Mouse (Mus musculus) frontal cortex, postnatal 25 days (tissue): ENCODE measurements around the gene Hpse.

Experiments
- DNase-seq, 2 experiments: peaks; one replicate each; pipeline ENCODE4 v3.0.0; 2022; ENCODE audit warnings: low spot score in 2 of 2

The Hpse gene

DNA sequence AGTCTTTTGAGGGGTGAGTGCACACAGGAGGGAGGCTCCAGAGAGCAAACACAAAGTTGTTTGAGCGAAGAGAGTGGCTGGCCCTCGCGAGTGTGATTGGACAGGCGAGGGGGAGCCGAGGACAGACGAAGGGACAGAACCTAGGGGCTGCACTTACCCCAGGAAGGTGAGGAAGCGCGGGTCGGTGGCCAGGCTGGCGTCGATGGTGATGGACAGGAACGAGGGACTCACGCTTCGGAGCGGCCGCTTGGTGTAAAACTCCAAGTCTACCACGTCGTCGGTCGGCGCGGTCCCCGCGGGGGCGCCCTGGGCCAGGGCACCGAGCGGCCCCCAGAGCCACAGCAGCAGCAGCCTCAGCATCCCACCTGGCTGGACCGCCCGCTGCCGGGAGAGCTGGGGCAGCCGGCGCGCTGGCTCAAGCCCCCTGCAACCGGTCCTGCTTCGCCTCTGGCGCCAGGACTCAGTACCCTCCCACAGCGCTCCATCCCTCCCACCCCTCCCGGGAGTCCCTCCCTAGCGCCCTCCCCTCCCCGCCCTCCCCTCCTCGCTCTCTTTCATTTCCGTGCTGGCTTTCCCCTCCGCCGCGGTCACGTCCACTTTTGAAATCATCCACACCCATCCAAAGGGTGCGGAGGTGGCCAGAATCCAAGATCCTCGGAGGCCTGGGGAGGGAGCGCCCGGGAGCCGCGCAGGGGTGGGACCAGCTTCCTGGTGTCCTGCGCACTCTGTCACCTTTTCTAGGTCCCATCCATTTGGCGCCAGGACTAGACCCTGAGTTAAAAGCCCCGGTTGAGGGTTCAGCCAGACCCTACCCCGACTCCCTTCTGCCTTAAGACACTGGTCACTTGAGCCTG lies at the start of gene Hpse:
Gene Hpse (minus strand): TSS at position 482 of the 854 bp plus-strand sequence.
- no peak for DNase-seq

DNA sequence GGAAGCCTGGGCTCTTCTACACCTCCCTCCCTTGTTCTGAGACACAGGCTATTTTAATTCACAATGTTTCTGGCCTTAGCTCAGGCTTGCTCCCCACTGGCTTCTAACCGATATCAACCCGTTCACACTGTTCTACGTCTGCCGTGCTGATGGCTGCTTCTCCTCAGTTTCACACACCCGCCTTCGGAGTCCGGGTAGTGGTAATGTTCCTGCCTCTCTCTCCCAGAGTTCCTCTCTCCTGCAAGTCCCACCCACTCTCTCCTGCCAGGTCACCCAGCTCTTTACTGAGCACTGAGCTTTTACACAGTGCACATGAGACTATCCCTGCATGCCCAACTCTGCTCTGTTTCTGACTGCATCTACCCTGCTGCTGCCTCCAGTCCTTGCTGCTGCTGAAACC lies 46.5 kb upstream of the Hpse start:
- no peak for DNase-seq

GRCm38 (mm10) chr5:100761736-100762135 lies 42.2 kb upstream of the Hpse start:
- DNase-seq: no peak

GRCm38 (mm10) chr5:100760049-100760663 lies 40.6 kb upstream of the Hpse start:
- no peak for DNase-seq

- no peak for DNase-seq
Measured at GRCm38 (mm10) chr5:100758121-100758520, 38.6 kb upstream of the Hpse start.

DNA sequence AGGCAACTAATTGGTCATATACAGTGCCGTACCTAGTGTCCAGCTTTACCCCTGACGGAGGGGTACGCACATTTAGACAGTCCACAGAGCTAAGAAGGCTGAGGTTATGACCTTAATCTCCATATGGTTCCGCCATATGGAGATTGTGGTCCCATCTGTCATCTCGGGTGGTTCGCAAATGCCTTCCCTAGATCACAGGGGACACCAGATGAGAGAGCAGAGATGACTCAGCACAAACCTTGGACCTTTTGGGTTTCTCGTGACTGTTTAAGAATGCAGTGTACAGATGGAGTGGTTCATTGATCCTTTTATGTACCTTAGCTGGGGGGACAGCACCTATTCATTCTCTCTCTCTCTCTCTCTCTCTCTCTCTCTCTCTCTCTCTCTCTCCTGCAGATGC lies 33.9 kb upstream of the Hpse start:
- no peak for DNase-seq

DNA sequence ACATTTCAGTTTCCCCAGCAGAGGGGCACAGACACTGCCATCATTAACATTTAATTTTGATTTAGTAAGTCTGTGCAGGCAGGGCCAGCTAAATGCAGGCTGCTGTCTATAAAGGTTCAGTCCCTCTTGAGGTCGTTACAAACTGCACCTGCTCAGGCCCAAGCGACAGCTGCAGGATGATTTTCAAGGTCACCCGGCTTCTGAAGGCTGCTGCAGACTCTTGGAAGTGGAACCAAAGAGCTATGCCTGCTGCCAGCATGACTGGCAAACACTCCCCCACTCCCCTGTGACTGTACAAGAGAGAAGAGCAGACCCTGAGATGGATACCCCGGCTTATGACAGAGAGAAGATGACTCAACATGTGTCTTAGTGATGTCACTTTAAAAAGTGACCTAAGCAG lies 32.1 kb upstream of the Hpse start:
- no peak for DNase-seq

- DNase-seq: no peak
Measured at GRCm38 (mm10) chr5:100750617-100751255, 31.2 kb upstream of the Hpse start.

DNA sequence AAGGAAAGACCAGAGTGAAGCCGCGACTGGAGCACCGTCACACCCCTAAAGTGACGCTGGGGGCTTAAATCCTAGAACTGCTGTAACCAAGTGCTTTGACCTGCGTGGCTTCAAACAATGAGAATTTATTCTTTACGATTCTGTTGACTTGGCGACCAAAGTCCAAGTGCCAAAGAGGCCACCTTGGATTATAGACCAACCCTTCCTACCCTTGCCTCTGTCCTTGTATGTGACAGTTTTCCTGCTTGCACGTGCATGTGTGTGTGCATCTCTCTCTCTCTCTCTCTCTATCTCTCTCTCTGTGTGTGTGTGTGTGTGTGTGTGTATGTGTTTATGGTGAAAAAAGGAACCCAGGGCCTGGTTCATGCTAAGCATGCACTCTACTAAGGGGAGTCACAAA lies 19.3 kb upstream of the Hpse start:
- DNase-seq: no peak

- DNase-seq: no peak
Measured at GRCm38 (mm10) chr5:100736919-100737318, 17.4 kb upstream of the Hpse start.

- no peak for DNase-seq
Measured at GRCm38 (mm10) chr5:100734535-100734934, 15.0 kb upstream of the Hpse start.

DNA sequence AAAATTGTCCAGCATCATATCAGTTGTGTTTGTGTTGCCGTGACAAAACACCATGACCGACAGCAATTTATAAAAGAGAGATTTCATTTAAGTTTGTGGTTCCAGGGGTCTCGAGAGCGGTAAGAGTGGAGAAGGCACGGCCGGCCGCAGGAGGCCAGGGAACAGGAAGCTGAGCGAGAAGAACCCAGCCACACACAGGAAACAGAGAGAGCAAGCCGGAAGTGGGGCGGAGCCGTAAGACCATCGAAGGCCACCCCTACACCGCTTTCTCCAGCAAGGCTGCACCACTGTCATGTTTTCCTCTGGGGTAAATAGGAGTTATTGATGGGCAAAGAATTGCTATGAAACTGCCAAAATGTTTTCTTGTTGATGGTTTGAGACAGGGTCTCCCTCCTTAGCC lies 9.2 kb upstream of the Hpse start:
- DNase-seq: no peak

- DNase-seq: no peak
Measured at GRCm38 (mm10) chr5:100726001-100726400, 6.5 kb upstream of the Hpse start.

DNA sequence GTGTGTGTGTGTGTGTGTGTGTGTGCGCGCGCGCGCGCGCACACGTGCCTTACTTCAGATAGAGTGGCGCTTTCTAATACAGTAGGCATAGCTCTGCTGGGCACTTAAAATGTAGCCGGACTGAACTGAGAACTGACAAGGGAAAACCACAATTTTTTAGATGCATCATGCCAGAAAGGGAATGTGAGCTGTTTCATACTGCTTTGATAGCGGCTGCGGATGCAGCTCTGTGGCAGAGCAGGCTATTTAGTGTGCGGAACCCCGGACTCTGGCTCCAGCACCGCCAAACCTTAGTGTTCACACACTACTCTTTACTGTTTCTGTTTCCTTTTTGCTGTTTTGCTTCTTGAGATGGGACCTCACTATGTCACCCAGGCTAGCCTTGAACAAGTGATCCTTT lies 2.8 kb downstream of the Hpse start:
- DNase-seq: no peak

DNA sequence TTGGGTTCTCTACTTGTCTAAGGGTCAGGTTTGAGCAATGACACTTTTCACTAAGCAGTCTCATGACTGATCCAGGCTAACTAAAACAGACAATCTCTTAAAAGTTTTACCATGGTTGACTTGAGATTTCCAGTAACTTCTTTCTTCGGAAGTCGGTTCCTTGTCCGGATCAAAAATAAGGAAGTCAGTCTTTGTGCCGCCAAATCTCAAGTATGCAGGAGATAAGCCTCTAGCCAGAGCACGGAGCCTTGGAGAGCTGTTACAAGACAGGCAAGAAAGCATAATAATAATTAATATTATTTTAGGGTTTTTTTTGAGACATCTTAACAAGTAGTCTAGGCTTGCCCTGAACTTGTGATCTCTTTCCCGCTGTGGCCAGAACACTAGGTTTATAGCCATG lies 8.3 kb downstream of the Hpse start:
- DNase-seq: no peak

- no peak for DNase-seq
Measured at GRCm38 (mm10) chr5:100710012-100710411, 9.5 kb downstream of the Hpse start.

DNA sequence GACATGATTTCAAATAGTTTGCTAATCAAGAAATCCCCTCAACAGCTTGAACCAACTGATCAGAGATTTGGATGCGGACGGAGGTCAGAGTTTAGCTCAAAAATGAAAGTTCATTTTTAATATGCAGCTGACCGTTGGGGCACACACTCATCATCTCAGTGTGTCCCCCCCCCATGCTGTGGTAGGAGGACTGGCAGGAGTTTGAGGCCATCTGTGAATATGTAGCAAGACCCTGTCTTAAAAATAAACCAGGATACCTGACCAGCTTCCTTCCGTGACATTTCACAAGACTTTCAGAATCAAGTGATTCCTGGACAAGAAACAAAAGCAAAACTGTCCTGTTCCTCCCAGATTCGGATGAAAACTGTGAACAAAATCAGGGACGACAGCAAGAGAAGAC lies 10.5 kb downstream of the Hpse start:
- no peak for DNase-seq

DNA sequence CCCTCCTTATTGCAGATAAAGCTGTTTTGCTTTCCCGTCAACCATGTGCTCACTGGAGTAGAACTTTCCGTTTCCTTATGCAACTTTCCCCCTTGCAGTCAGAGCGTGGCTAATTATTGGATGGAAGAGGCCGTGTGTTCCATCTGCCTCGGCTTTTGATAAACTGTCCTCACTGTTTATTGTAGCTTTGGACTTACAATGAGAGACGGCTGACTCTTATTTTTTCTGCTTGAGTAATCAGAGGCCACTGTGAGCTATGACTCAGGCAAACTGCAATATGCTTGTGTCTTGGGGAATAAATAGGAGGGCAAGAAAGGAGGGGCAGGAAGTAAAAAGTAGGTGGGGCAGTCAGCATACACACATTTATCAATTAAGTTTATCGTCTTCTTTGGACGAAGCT lies 12.8 kb downstream of the Hpse start:
- no peak for DNase-seq

- no peak for DNase-seq
Measured at GRCm38 (mm10) chr5:100704272-100704671, 15.2 kb downstream of the Hpse start.

- DNase-seq: no peak
Measured at GRCm38 (mm10) chr5:100702325-100702724, 17.2 kb downstream of the Hpse start.

GRCm38 (mm10) chr5:100700861-100701620 lies 18.5 kb downstream of the Hpse start:
- no peak for DNase-seq

DNA sequence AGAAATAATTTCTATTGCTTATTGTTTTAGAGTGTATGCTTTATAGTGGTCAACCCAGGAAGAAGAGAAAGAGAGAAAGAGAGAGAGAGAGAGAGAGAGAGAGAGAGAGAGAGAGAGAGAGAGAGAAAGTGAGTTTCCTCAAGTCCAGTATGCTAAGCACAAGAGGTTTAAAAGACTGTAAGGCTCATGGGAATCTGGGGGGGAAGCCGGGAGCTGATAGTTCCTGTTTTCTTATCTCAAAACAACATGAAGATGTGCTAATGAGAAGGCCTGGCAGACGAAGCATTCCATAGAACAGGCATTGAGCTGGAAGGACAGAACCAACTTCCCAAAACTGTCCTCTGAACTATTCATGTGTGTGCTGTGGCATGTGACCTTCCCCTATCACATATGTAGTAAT lies 21.6 kb downstream of the Hpse start:
- no peak for DNase-seq
